Mouse (Mus musculus) neutrophil, adult 59 days (primary cell): ENCODE data around the gene Fkbp15. TPM values are rescaled to one million over a fixed set of nuclear protein-coding genes. Genes with fewer than 3 reads are reported as not detected.

Experiments
- total RNA-seq, 2 experiments: library from RNA; stranded (reverse); gene quantifications; 1 replicate in 1 of 2; 2 replicates in 1 of 2; pipeline ENCODE4 v1.2.4; 2023

The Fkbp15 gene
- total RNA-seq = 10 to 100 TPM; 83.4 to 94.3 TPM

GRCm38 (mm10) chr4:62360088-62360804 lies at the start of gene Fkbp15, which contains the start of gene Slc31a1:
Fkbp15 (minus strand) TSS chr4:62360548.
Slc31a1 (plus strand) TSS chr4:62360727.

DNA sequence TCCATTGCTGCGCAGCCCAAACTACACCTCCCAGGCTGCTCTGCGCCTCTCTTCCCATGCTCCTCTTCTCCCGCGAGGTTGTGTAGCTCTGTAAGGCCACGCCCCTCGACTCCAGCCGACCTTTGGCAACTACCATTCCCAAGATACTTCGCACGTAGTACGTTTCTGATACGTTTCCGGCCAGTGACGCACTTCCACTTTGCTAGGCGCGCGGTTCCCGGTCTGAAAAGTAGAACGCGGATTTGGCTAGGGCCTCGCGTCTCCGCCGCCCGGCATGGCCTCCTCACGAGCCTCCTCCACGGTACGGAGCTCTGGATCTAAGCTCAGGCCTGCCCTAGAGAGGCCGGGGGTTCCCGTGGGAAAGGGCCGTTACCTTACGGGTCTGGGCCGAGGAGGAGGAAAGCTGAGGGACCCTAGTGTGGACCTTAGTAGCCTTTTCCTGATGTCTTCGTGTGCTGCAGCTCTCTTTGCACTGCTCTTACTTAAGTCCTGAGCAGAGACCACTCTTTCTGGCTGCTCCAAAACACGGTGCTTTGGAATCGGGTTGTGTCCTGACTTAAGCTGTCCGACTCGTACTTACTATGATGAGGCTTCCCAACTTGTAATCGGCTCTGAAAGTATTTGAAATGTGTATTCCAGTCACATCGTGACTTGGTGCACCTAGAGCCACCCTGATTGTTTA lies 48.4 kb upstream of the Fkbp15 start, which contains the start of the genes Cdc26 and Prpf4:
Gene Cdc26, minus strand, starts transcription at position 42 of the 682 bp plus-strand sequence.
Gene Prpf4, plus strand, starts transcription at position 197 of the 682 bp plus-strand sequence.

GRCm38 (mm10) chr4:62262276-62262675 lies 98.1 kb downstream of the Fkbp15 start, which contains the start of gene Slc31a2:
Slc31a2 (plus strand) TSS chr4:62262562.

Other genes with a start within 250 kb of the Fkbp15 start
- gene Mup21, start 209.7 kb downstream of the Fkbp15 start, total RNA-seq = not detected
- not detected for gene Zfp37, start 129.5 kb downstream of the Fkbp15 start, total RNA-seq
- 10 to 100 TPM; 51.4 to 57.8 TPM for gene Slc31a2, start 98.0 kb downstream of the Fkbp15 start, total RNA-seq
- gene Slc31a1, start 179 bp upstream of the Fkbp15 start, total RNA-seq = 10 to 100 TPM; 12.1 to 13.3 TPM
- gene Cdc26, start 48.1 kb upstream of the Fkbp15 start, total RNA-seq = 10 to 100 TPM; 36.9 to 41.2 TPM
- 1 to 10 TPM; 7.9 to 8.9 TPM for gene Prpf4, start 48.2 kb upstream of the Fkbp15 start, total RNA-seq
- not detected for gene Rnf183, start 74.7 kb upstream of the Fkbp15 start, total RNA-seq
- gene Wdr31, start 110.3 kb upstream of the Fkbp15 start, total RNA-seq = 1 to 10 TPM in 1 of 2 experiments, not detected in 1; 1.5 TPM
- under 1 TPM; 0.42 to 0.82 TPM for gene Bspry, start 119.5 kb upstream of the Fkbp15 start, total RNA-seq
- gene Hdhd3, start 142.9 kb upstream of the Fkbp15 start, total RNA-seq = 1 to 10 TPM; 1.1 to 1.2 TPM
- 10 to 100 TPM; 12.3 to 32.6 TPM for gene Alad, start 159.4 kb upstream of the Fkbp15 start, total RNA-seq
- gene Pole3, start 164.5 kb upstream of the Fkbp15 start, total RNA-seq = 10 to 100 TPM; 16.3 to 21.8 TPM
- gene 4933430I17Rik, start 164.8 kb upstream of the Fkbp15 start, total RNA-seq = under 1 TPM in 1 of 2 experiments, not detected in 1; 0.38 TPM
- gene Rgs3, start 199.3 kb upstream of the Fkbp15 start, total RNA-seq = 10 to 100 TPM; 78.1 to 86.0 TPM